Mouse (Mus musculus) gastrocnemius, postnatal 36 days (tissue): ENCODE measurements around the gene Psg21. TPM values are rescaled to one million over a fixed set of nuclear protein-coding genes. Genes with fewer than 3 reads are reported as not detected.
"Not testable (repeated sequence)": the region's sequence is repeated elsewhere in the genome, so short reads cannot be mapped to it uniquely, and the experiment has no call there.

Experiments
- DNase-seq, 2 experiments: peaks; one replicate each; pipeline ENCODE4 v3.0.0; 2022
- intact Hi-C: fragments of 180-260 bp; cut with DNase I; formaldehyde crosslinking; loops from one replicate; pipeline ENCODE4 v1.15.1; 2025
- long read RNA-seq, 2 experiments: library from polyadenylated mRNA; stranded (forward); transcript quantifications; one replicate each; pipeline ENCODE4 v2.0.0; 2021
- total RNA-seq, 2 experiments: library from RNA; stranded (reverse); gene quantifications; 2 replicates each; pipeline ENCODE4 v1.2.3; 2021

Psg21 gene
- total RNA-seq = not detected
- long read RNA-seq, experiment 1 = 0 reads
- long read RNA-seq, experiment 2 = 0 reads

DNA sequence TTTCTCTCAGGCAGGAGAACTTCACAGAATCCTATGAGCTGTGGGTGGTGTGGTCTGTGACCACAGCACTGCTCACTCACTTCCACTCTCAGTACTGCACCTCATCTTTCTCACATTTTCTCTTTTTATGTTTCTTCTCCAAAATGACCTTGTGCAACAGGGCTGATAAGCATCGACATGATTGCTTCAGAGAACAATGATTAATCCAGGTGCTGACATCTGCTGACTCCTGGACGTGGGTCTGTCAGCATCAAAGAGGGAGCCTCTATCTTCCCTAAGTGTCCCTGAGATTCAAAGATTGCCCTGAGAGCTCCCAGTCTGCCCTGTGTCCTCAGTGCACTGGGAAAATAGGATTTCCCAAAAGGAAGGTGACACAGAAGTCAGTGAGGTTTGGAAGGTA, at the start of gene Psg21:
Psg21 (minus strand) TSS at position 101 of the 400 bp plus-strand sequence.
- intact Hi-C loops, DNase-seq: not testable (repeated sequence)

DNA sequence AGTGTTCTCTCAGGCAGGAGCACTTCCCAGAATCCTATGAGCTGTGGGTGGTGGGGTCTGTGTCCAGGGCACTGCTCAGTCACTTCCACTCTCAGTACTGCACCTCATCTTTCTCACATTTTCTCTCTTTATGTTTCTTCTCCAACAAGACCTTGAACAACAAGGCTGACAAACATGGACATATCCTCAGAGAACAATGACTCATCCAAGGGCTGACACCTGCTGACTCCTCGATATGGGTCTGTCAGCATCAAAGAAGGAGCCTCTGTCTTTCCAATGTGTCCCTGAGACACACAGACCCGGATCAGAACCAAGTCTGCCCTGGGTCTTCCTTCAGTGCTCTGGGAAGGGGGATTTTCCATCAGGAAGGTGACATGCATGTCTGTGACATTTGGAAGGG, 29.6 kb upstream of the Psg21 start, which contains the start of gene Psg20:
Psg20 (minus strand) TSS at position 101 of the 400 bp plus-strand sequence.
- DNase-seq = no peak
- intact Hi-C loops = no loop called here

DNA sequence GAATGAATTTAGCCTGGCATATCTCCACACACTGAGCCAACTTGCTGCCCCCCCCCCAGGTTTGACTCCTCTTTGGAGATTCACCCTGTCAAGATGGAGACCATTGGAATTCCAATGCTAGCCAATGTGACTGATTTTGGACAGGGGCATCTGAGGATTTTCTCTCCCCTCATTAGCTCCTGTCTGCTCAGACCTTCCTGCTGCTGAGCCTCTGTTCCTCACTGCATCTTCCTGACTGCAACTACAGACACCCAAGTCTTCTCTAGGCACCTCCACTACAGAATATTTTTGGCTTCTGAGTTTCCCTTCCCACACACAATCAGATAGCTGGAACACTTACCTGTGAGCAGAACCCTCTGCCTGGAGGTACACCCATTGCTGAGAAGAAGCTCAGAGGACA, 29.1 kb upstream of the Psg21 start:
- intact Hi-C loops = no loop called here
- DNase-seq = no peak

DNA sequence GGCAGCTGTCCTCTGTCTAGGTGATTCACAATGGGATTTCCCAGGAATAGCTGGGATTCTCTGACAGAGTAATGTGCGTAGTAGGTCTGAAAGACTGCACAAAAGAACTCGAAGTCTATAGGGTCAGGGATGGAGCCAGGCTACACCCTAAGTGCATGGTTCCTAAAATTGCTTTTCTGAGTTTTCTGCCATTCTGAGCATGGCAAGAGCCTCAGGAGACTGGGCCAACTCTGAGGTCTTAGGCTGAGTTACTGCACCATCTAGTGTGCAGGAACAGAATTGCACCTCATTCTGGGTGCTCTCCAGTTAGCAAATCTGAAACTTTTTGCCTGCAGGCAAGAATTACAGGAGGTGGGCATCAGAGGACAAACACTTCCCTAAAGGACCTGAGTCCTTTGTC, 23.2 kb upstream of the Psg21 start:
- no peak for DNase-seq
- intact Hi-C loops = no loop called here

DNA sequence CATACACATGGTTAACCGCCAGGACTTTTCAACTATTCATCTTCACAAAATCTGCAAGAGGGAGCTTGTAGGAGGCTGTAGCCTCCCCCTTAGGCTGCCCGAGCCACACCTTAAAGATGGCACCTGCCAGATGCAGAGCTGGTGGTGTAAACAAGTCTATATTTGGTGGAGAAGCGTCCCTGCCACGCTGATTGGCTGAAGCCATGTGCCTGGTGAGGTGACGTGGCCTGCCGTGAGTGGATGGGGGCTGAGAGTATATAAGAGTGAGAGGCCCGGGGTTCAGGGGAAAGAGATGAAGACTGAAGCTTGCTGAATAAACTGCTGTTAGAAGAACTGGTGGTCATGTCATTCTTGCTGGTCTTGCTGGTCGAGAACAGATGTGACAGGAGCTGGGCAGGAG, 29.6 kb downstream of the Psg21 start:
- DNase-seq, intact Hi-C loops: not testable (repeated sequence)

DNA sequence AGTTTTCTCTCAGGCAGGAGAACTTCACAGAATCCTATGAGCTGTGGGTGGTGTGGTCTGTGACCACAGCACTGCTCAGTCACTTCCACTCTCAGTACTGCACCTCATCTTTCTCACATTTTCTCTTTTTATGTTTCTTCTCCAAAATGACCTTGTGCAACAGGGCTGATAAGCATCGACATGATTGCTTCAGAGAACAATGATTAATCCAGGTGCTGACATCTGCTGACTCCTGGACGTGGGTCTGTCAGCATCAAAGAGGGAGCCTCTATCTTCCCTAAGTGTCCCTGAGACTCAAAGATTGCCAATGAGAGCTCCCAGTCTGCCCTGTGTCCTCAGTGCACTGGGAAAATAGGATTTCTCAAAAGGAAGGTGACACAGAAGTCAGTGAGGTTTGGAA, 40.1 kb downstream of the Psg21 start, which contains the start of gene Psg23:
Psg23 (minus strand) TSS at position 101 of the 400 bp plus-strand sequence.
- DNase-seq, intact Hi-C loops: not testable (repeated sequence)

Other genes starting within 250 kb of the Psg21 start
- gene Psg28, start 224.7 kb downstream of the Psg21 start, total RNA-seq = not detected
- not detected for gene Psg26, start 172.5 kb downstream of the Psg21 start, total RNA-seq
- gene Psg25, start 124.5 kb downstream of the Psg21 start, total RNA-seq = not detected
- gene Psg27, start 89.4 kb downstream of the Psg21 start, total RNA-seq = not detected
- gene Psg23, start 40.2 kb downstream of the Psg21 start, total RNA-seq = not detected
- gene Psg20, start 29.5 kb upstream of the Psg21 start, total RNA-seq = not detected
- gene Psg22, start 61.4 kb upstream of the Psg21 start, total RNA-seq = not detected
- not detected for gene Psg19, start 141.8 kb upstream of the Psg21 start, total RNA-seq
- not detected for gene Psg17, start 164.9 kb upstream of the Psg21 start, total RNA-seq
- gene Mill2, start 183.2 kb upstream of the Psg21 start, total RNA-seq = 1 to 10 TPM; 1.8 to 2.1 TPM
- 1 to 10 TPM in 1 of 2 experiments, under 1 TPM in 1; 0.99 to 1.3 TPM for gene Pglyrp1, start 214.6 kb upstream of the Psg21 start, total RNA-seq